Mouse (Mus musculus): ENCODE results near the gene Nr2f6. TPM values are rescaled to one million over a fixed set of nuclear protein-coding genes. Genes with fewer than 3 reads are reported as not detected.
A peak's percentile ranks its signal among the peaks of the same experiment; 100 is the strongest.

Nr2f6 gene
- polyA plus RNA-seq (2012; rRNA removed), result 133 and 205 TPM in 2 replicates

DNA sequence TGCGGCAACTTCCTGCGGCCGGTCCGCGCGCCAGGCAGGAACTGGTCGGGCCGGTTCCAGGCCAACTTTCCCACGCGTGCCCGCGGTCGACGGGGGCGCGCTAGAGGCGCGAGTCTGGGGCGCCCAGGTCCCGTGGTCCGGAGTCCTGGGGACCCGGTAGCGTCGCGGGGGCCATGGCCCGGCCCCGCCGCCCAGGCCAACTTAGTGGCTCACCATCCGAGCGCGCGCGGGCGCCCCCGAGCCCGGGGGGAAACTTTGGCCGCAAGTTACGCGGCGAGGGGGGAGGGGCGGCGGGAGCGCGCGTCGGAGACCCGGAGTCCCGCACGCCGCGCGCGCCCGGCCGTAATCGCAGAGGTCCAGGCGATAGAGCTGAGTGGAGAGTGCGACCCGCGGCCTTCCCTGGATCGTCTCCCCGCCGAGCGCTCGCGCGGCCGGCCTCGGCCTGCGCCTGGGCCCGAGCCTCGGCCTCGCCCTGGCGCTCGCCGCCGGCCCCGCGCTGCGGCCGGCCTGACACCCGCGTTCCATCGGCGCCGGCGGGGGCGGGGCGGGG, at the start of gene Nr2f6:
Gene Nr2f6, minus strand, starts transcription at position 540 of the 550 bp plus-strand sequence.
- peak within 1 kb of the TSS; percentile 85 for H3K4me3 ChIP-seq (replicated peaks; ENCODE audit: extremely low read depth, low read depth, low read length)
- WGBS, result 4% methylated on average over 76 of the region's 89 CpGs
- peak; percentile 86 for DNase-seq
- peaks cover 12% of the 10 kb centered on the region for H3K4me1 ChIP-seq (ENCODE audit: control insufficient read depth, insufficient read depth, low read length)
- TF ChIP-seq POLR2A (IDR thresholded peaks at IDR 0.05; ENCODE audit: borderline replicate concordance, extremely low read depth, low read depth, low read length) (no peak), CTCF (IDR thresholded peaks at IDR 0.05; ENCODE audit: insufficient read depth, low read length) (no peak)

DNA sequence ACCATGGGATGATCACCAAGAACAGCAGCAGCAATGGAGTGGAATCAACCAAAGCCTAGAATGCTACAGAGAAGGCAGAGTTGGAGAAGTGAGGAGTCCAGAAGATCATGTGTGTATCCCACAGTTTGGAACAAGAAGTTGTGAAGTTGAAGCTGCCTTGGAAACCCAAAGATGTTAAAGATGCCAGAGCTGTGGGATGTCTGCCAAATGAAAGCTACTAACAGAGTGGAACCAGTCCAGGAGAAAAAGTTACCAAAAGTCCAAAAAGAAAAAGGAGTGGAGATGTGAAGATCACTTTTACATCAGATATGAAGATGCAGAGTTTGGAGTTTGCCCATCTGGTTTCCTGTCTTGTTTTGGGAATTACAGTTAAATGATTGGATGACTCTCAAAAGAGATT, 40.4 kb upstream of the Nr2f6 start:
- no peak for DNase-seq
- no peak overlapping the region for H3K4me3 ChIP-seq (replicated peaks; ENCODE audit: extremely low read depth, low read depth, low read length)
- TF ChIP-seq POLR2A (IDR thresholded peaks at IDR 0.05; ENCODE audit: borderline replicate concordance, extremely low read depth, low read depth, low read length) (no peak), CTCF (IDR thresholded peaks at IDR 0.05; ENCODE audit: insufficient read depth, low read length) (no peak)
- no peaks in the 10 kb centered on the region for H3K4me1 ChIP-seq (ENCODE audit: control insufficient read depth, insufficient read depth, low read length)

DNA sequence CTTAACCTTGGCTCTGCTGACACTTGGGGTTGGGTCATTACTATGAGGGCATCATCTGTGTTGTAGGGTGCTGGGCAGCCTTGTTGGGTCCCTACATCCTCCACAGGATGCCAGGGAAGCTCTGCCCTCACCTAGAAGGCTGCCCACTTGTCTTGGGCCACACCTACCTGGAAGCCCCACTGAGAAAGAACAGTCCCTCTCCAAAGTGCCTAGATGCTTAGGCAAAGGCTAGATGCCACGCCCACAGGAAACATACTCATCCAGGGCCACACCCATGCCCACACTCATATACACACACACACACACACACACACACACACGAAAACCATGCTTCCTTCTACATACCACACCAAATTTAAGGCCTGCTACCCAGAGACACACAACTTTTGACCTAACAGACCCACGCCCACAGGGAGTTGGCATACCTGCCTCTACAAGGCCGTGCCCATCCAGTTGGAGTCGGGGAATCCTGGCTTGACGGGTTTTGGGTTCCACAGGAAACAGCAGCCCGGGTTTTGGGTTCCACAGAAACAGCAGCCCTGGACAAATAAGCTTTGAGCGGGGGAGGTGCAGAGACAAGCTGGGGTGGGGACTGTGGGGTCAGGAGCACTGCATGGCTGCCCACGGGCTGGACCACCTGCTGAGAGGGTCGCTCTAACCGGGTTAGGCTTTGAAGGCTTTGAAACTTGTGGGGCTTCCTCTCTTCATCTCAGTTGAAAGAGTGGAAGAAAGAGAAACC, 29.9 kb upstream of the Nr2f6 start:
- 40% methylated on average over 11 of the region's 11 CpGs for WGBS
- no peak for DNase-seq
- TF ChIP-seq CTCF (IDR thresholded peaks at IDR 0.05; ENCODE audit: insufficient read depth, low read length) (no peak), POLR2A (IDR thresholded peaks at IDR 0.05; ENCODE audit: borderline replicate concordance, extremely low read depth, low read depth, low read length) (no peak)
- Histone ChIP-seq H3K4me3 (replicated peaks; ENCODE audit: extremely low read depth, low read depth, low read length) (no peak overlapping the region), H3K4me1 (ENCODE audit: control insufficient read depth, insufficient read depth, low read length) (no peaks in the 10 kb centered on the region)

- peaks cover 6% of the 10 kb centered on the region; the same call in 1 of the 2 replicates for H3K4me1 ChIP-seq (ENCODE audit: control insufficient read depth, insufficient read depth, low read length)
- TF ChIP-seq POLR2A (IDR thresholded peaks at IDR 0.05; ENCODE audit: borderline replicate concordance, extremely low read depth, low read depth, low read length) (no peak), CTCF (IDR thresholded peaks at IDR 0.05; ENCODE audit: insufficient read depth, low read length) (no peak)
- 96% methylated on average over 4 of the region's 4 CpGs for WGBS
- no peak for DNase-seq
- H3K4me3 ChIP-seq (replicated peaks; ENCODE audit: extremely low read depth, low read depth, low read length), result no peak overlapping the region
Measured at GRCm38 (mm10) chr8:71408231-71408630, 26.5 kb upstream of the Nr2f6 start.

GRCm38 (mm10) chr8:71407441-71407840, 25.7 kb upstream of the Nr2f6 start:
- 89% methylated on average over 14 of the region's 14 CpGs for whole genome bisulfite sequencing
- no peak overlapping the region for H3K4me3 ChIP-seq (replicated peaks; ENCODE audit: extremely low read depth, low read depth, low read length)
- DNase-seq, result no peak
- peaks cover 6% of the 10 kb centered on the region; the same call in 1 of the 2 replicates for H3K4me1 ChIP-seq (ENCODE audit: control insufficient read depth, insufficient read depth, low read length)
- TF ChIP-seq CTCF (IDR thresholded peaks at IDR 0.05; ENCODE audit: insufficient read depth, low read length), result no peak

DNA sequence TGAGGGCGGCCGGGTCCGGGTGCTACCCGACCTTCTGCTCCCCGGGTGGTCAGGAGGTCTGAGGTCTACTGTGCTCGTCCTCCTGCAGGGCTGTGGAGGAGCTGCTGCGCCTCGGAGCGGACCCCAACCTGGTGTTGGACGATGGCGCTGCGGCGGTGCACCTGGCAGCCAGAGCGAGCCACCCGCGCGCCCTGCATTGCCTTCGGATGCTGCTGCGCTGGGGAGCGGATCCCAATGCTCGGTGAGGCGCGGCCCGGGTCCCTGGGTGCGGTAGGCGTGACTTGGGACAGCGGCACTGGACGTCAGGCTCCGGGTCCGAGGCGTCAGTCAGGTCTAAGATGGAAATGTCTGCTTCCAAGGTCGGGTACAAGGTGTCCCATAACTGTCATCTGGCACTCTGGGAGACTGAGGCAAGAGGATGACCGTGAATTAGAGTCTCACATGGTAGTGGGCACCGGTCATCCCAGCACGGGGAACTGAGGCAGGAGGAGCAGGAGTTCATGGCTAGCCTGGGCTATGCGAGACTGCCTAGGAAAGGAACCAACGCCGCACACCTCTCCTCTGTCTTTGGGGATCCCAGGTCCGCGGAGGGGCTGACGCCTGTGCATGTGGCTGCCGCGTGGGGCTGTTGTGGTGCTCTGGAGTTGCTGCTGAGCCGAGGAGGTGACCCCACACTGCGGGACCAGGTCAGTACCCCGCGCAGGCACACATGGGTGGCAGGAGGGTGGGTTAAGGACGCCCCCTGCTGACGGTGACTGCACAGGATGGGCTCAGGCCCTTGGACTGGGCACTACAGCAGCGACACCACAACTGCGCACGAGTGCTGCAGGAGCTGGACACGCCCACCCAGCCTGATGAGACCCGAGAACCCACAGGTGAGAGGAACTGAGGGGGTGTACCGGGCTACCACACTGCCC, 24.6 kb upstream of the Nr2f6 start:
- peak; percentile 70 for TF ChIP-seq CTCF (IDR thresholded peaks at IDR 0.05; ENCODE audit: insufficient read depth, low read length)
- no peak for TF ChIP-seq POLR2A (IDR thresholded peaks at IDR 0.05; ENCODE audit: borderline replicate concordance, extremely low read depth, low read depth, low read length)
- Histone ChIP-seq H3K4me1 (ENCODE audit: control insufficient read depth, insufficient read depth, low read length) (peaks cover 6% of the 10 kb centered on the region; the same call in 1 of the 2 replicates), H3K4me3 (replicated peaks; ENCODE audit: extremely low read depth, low read depth, low read length) (no peak overlapping the region)
- peak; percentile 57 for DNase-seq
- WGBS, result under 1% methylated on average over 55 of the region's 55 CpGs

DNA sequence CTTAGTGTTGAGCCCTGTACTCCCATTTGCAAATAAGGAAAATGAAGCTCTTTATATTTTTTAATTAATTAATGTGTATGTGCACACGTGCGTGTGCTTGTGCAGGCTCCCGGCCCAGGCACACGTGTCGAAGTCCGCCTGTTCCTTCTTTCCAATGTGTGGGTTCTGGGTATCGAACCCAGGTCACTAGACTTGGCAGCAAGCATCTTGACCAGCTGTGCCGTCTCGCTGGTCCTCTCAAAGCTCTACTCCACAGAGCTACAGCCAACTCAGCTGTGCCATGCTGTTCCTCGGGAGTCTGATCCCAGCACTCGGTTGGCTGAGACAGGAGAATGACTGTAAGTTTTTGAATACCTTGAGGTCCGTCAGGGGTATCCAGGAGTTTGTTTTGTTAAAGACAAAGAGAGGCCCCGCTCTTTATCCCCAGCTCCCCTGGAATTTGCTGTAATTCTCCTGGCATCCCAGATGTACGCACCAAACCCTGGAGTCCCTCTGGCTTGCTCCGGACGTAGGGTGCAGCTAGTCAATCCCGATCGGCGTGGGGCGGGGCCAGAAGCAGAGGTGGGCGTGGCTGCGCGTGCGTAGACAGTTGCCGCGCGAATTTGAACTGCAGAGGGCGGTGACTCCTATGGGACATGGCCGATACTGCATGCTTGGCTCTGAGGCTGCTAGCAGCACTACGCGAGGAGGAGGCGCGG, 23.8 kb upstream of the Nr2f6 start, which contains the start of gene Ankle1:
Gene Ankle1, plus strand, starts transcription at position 610 of the 698 bp plus-strand sequence.
- peak; percentile 98 for DNase-seq
- WGBS, result 13% methylated on average over 33 of the region's 33 CpGs
- Histone ChIP-seq H3K4me1 (ENCODE audit: control insufficient read depth, insufficient read depth, low read length) (peaks cover 6% of the 10 kb centered on the region; the same call in 1 of the 2 replicates), H3K4me3 (replicated peaks; ENCODE audit: extremely low read depth, low read depth, low read length) (peak within 1 kb of the TSS; percentile 29)
- TF ChIP-seq CTCF (IDR thresholded peaks at IDR 0.05; ENCODE audit: insufficient read depth, low read length) (peak; percentile 49), POLR2A (IDR thresholded peaks at IDR 0.05; ENCODE audit: borderline replicate concordance, extremely low read depth, low read depth, low read length) (peak; percentile 64; the same call in 1 of the 2 replicates)

GRCm38 (mm10) chr8:71404951-71405351, 23.2 kb upstream of the Nr2f6 start:
- peaks cover 6% of the 10 kb centered on the region; the same call in 1 of the 2 replicates for H3K4me1 ChIP-seq (ENCODE audit: control insufficient read depth, insufficient read depth, low read length)
- 67% methylated on average over 9 of the region's 9 CpGs for WGBS
- TF ChIP-seq CTCF (IDR thresholded peaks at IDR 0.05; ENCODE audit: insufficient read depth, low read length), result no peak
- TF ChIP-seq POLR2A (IDR thresholded peaks at IDR 0.05; ENCODE audit: borderline replicate concordance, extremely low read depth, low read depth, low read length), result no peak
- no peak for DNase-seq
- H3K4me3 ChIP-seq (replicated peaks; ENCODE audit: extremely low read depth, low read depth, low read length), result no peak overlapping the region

GRCm38 (mm10) chr8:71404011-71404410, 22.3 kb upstream of the Nr2f6 start:
- WGBS, result 85% methylated on average over 8 of the region's 8 CpGs
- TF ChIP-seq POLR2A (IDR thresholded peaks at IDR 0.05; ENCODE audit: borderline replicate concordance, extremely low read depth, low read depth, low read length), result no peak
- Histone ChIP-seq H3K4me1 (ENCODE audit: control insufficient read depth, insufficient read depth, low read length) (peaks cover 6% of the 10 kb centered on the region; the same call in 1 of the 2 replicates), H3K4me3 (replicated peaks; ENCODE audit: extremely low read depth, low read depth, low read length) (no peak overlapping the region)
- no peak for DNase-seq
